Mouse (Mus musculus): ENCODE measurements around the gene Kdm2b.
A peak's percentile ranks its signal among the peaks of the same experiment; 100 is the strongest.

Gene Kdm2b

GRCm38 (mm10) chr5:122887926-122888611, 101.6 kb downstream of the Kdm2b start:
- peak; percentile 40 for DNase-seq

GRCm38 (mm10) chr5:122887033-122887432, 102.6 kb downstream of the Kdm2b start:
- no peak for DNase-seq

- no peak for DNase-seq
Measured at GRCm38 (mm10) chr5:122884594-122885348, 104.9 kb downstream of the Kdm2b start.

- DNase-seq = no peak
Measured at GRCm38 (mm10) chr5:122883652-122884235, 105.9 kb downstream of the Kdm2b start.

- DNase-seq = no peak
Measured at GRCm38 (mm10) chr5:122883237-122883636, 106.4 kb downstream of the Kdm2b start.

GRCm38 (mm10) chr5:122882256-122883050, 107.2 kb downstream of the Kdm2b start:
- DNase-seq = peak; percentile 51

- DNase-seq = peak; percentile 80
Measured at GRCm38 (mm10) chr5:122881313-122881712, 108.3 kb downstream of the Kdm2b start.

GRCm38 (mm10) chr5:122880241-122880980, 109.2 kb downstream of the Kdm2b start:
- no peak for DNase-seq

GRCm38 (mm10) chr5:122876671-122877070, 113.0 kb downstream of the Kdm2b start:
- no peak for DNase-seq

- no peak for DNase-seq
Measured at GRCm38 (mm10) chr5:122874359-122874758, 115.3 kb downstream of the Kdm2b start.

- DNase-seq = no peak
Measured at GRCm38 (mm10) chr5:122873573-122873972, 116.0 kb downstream of the Kdm2b start.

GRCm38 (mm10) chr5:122872626-122873025, 117.0 kb downstream of the Kdm2b start:
- no peak for DNase-seq

GRCm38 (mm10) chr5:122863053-122863452, 126.6 kb downstream of the Kdm2b start:
- DNase-seq = no peak

GRCm38 (mm10) chr5:122855858-122856257, 133.8 kb downstream of the Kdm2b start:
- no peak for DNase-seq

GRCm38 (mm10) chr5:122852611-122853010, 137.0 kb downstream of the Kdm2b start:
- DNase-seq = no peak

- no peak for DNase-seq
Measured at GRCm38 (mm10) chr5:122850319-122851002, 139.2 kb downstream of the Kdm2b start.

- DNase-seq = peak; percentile 99
Measured at GRCm38 (mm10) chr5:122849521-122850318, 139.9 kb downstream of the Kdm2b start, which contains the start of gene Rnf34. Gene Rnf34, plus strand, starts transcription at chr5:122850048.

- no peak for DNase-seq
Measured at GRCm38 (mm10) chr5:122843799-122844198, 145.8 kb downstream of the Kdm2b start.

- DNase-seq = no peak
Measured at GRCm38 (mm10) chr5:122841126-122841525, 148.5 kb downstream of the Kdm2b start.

GRCm38 (mm10) chr5:122832996-122833395, 156.6 kb downstream of the Kdm2b start:
- DNase-seq = no peak

- DNase-seq = no peak
Measured at GRCm38 (mm10) chr5:122832536-122832935, 157.1 kb downstream of the Kdm2b start.
